ENCODE assay signal across 9 mouse cellular contexts in genomic region chr7:89939497-89940353, GRCm38 (mm10). TPM values are rescaled to one million over a fixed set of nuclear protein-coding genes. Genes with fewer than 3 reads are reported as not detected.
DNase-seq lines count a peak whose midpoint lies in the region; ATAC-seq lines count a peak whose summit lies in the region.
"Had no signal": no experiment of that assay in that cellular context is flagged by ENCODE, and none has a peak within 500 bp of the region (broad histone marks: within the 10 kb centered on the region; RNA-seq: fewer than 3 reads in every experiment).

No protein-coding gene starts in this region.

- DNase-seq in heart, postnatal 10 days: no peak
- peak; percentile 28 for DNase-seq in ES-CJ7 (ENCODE audit: low read depth, low spot score)
- DNase-seq in forebrain, embryonic 14.5 days (ENCODE audit: low spot score): peak; percentile 27
- no peak for DNase-seq in Muller cell, postnatal 12 days (ENCODE audit: inconsistent ontology term)
- DNase-seq in retina, embryonic 14.5 days (ENCODE audit: low spot score): no peak

- H3K36me3 ChIP-seq in heart, embryonic 12.5 days: peaks cover 2% of the 10 kb centered on the region
- H3K36me3 ChIP-seq in forebrain, embryonic 14.5 days (ENCODE audit: control insufficient read depth, insufficient read depth, low read length): no peaks in the 10 kb centered on the region
- no peaks in the 10 kb centered on the region for H3K36me3 ChIP-seq in liver, embryonic 15.5 days (replicated peaks)

- peak overlapping the region; percentile 70 for H3K4me3 ChIP-seq in heart, embryonic 12.5 days
- H3K4me3 ChIP-seq in forebrain, embryonic 14.5 days (ENCODE audit: low read depth, low read length): peak overlapping the region; percentile 84
- peak overlapping the region; percentile 85 for H3K4me3 ChIP-seq in liver, embryonic 15.5 days (replicated peaks)

- intact Hi-C loops in heart, postnatal 10 days (cut with DNase I): loop anchor here (5.0 kb wide), 1 partner anchor 38 kb away; no protein-coding TSS in a partner anchor

- no peak overlapping the region for H3K27ac ChIP-seq in heart, embryonic 12.5 days (ENCODE audit: poor library complexity, severe bottlenecking)
- H3K27ac ChIP-seq in forebrain, embryonic 14.5 days (ENCODE audit: low read depth, low read length): no peak overlapping the region
- H3K27ac ChIP-seq in liver, embryonic 15.5 days (replicated peaks): no peak overlapping the region

- H3K4me2 ChIP-seq in heart, embryonic 12.5 days: peak overlapping the region; percentile 73
- H3K4me2 ChIP-seq in forebrain, embryonic 14.5 days (ENCODE audit: low read length): peak overlapping the region; percentile 67
- H3K4me2 ChIP-seq in liver, embryonic 15.5 days: peak overlapping the region; percentile 82

- H3K9me3 ChIP-seq in heart, embryonic 12.5 days (replicated peaks): no peaks in the 10 kb centered on the region
- H3K9me3 ChIP-seq in forebrain, embryonic 14.5 days (replicated peaks; ENCODE audit: control insufficient read depth, low read length): no peaks in the 10 kb centered on the region
- no peaks in the 10 kb centered on the region for H3K9me3 ChIP-seq in liver, embryonic 15.5 days (replicated peaks)

- ATAC-seq in heart, embryonic 12.5 days (ENCODE audit: insufficient number of reproducible peaks, low FRiP score): no peak
- ATAC-seq in forebrain, embryonic 14.5 days: peak; percentile 9; the same call in 1 of the 2 replicates
- no peak for ATAC-seq in liver, embryonic 15.5 days (ENCODE audit: insufficient read depth)
- no peak for ATAC-seq in frontal cortex, adult (ENCODE audit: low TSS enrichment)

- WGBS in heart, embryonic 12.5 days: 62% methylated on average over 15 of the region's 15 CpGs
- WGBS in forebrain, embryonic 14.5 days: 31% methylated on average over 15 of the region's 15 CpGs
- 44% methylated on average over 15 of the region's 15 CpGs for WGBS in liver, embryonic 15.5 days (ENCODE audit: insufficient replicate concordance)

- no peaks in the 10 kb centered on the region for H3K27me3 ChIP-seq in heart, embryonic 12.5 days (replicated peaks)
- H3K27me3 ChIP-seq in forebrain, embryonic 14.5 days (replicated peaks; ENCODE audit: control insufficient read depth, insufficient read depth, low read length): no peaks in the 10 kb centered on the region
- no peaks in the 10 kb centered on the region for H3K27me3 ChIP-seq in liver, embryonic 15.5 days

- peak overlapping the region; percentile 78 for H3K9ac ChIP-seq in heart, embryonic 12.5 days
- peak overlapping the region; percentile 79 for H3K9ac ChIP-seq in forebrain, embryonic 14.5 days (ENCODE audit: low read length)
- peak overlapping the region; percentile 75 for H3K9ac ChIP-seq in liver, embryonic 15.5 days

- H3K4me1 ChIP-seq in heart, embryonic 12.5 days (replicated peaks): peaks cover 9% of the 10 kb centered on the region
- H3K4me1 ChIP-seq in forebrain, embryonic 14.5 days (ENCODE audit: control insufficient read depth, insufficient read depth, low read length): peaks cover 3% of the 10 kb centered on the region; the same call in 1 of the 2 replicates
- H3K4me1 ChIP-seq in liver, embryonic 15.5 days (replicated peaks): peaks cover 24% of the 10 kb centered on the region

RNA-seq across cellular contexts. Expression of gene Hikeshi, which starts 1.3 kb away (rescaled TPM):
- polyA plus RNA-seq in heart, embryonic 12.5 days (2016; fragmentation: Nextera tagmentation; extraction: Ambion mirVana): 112 TPM in 2 replicates
- total RNA-seq in heart, postnatal 10 days (2021): 10 to 100 TPM; 59.1 to 61.9 TPM
- polyA plus RNA-seq in forebrain, embryonic 14.5 days (2014; fragmentation: Nextera tagmentation; extraction: Ambion mirVana): 171 and 174 TPM in 2 replicates
- 46.7 and 56.6 TPM in 2 replicates for polyA plus RNA-seq in liver, embryonic 15.5 days (2015; fragmentation: Nextera tagmentation; extraction: Ambion mirVana)

RNA-seq across cellular contexts. Expression of gene Ccdc81, which starts 36.3 kb away (rescaled TPM):
- polyA plus RNA-seq in heart, embryonic 12.5 days (2016; fragmentation: Nextera tagmentation; extraction: Ambion mirVana): 0.06 TPM in 1 of 2 replicates, not detected in the other
- not detected for total RNA-seq in heart, postnatal 10 days (2021)
- 0.48 and 0.72 TPM in 2 replicates for polyA plus RNA-seq in forebrain, embryonic 14.5 days (2014; fragmentation: Nextera tagmentation; extraction: Ambion mirVana)
- not detected in 2 replicates for polyA plus RNA-seq in liver, embryonic 15.5 days (2015; fragmentation: Nextera tagmentation; extraction: Ambion mirVana)
- total RNA-seq: neutrophil, adult 5-6 weeks had no signal

RNA-seq across cellular contexts. Expression of gene Eed, which starts 41.1 kb away (rescaled TPM):
- 51.3 and 51.9 TPM in 2 replicates for polyA plus RNA-seq in heart, embryonic 12.5 days (2016; fragmentation: Nextera tagmentation; extraction: Ambion mirVana)
- 10 to 100 TPM; 26.6 to 30.3 TPM for total RNA-seq in heart, postnatal 10 days (2021)
- polyA plus RNA-seq in forebrain, embryonic 14.5 days (2014; fragmentation: Nextera tagmentation; extraction: Ambion mirVana): 41.2 and 43.5 TPM in 2 replicates
- 31.8 and 34.4 TPM in 2 replicates for polyA plus RNA-seq in liver, embryonic 15.5 days (2015; fragmentation: Nextera tagmentation; extraction: Ambion mirVana)

Comparison
In these comparisons a context has a peak if more than half of its experiments do, and no peak if none do; other contexts are left out.
1. DNase-seq: peak in ES-CJ7 (single experiment) and forebrain, embryonic 14.5 days (single experiment); none in heart, postnatal 10 days (0 of 2), Muller cell, postnatal 12 days (single experiment) and retina, embryonic 14.5 days (single experiment).
2. Peak in every context shown above with its lines, with median percentiles within 50 percentile points of each other: H3K4me2 ChIP-seq, H3K4me3 ChIP-seq and H3K9ac ChIP-seq.